ENCODE assay signal across 7 mouse cellular contexts in genomic region chr11:89381782-89382633, GRCm38 (mm10).
A peak's percentile ranks its signal among the peaks of the same experiment; 100 is the strongest.
DNase-seq lines count a peak whose midpoint lies in the region; ATAC-seq and TF ChIP-seq lines count a peak whose summit lies in the region.

No protein-coding gene starts in this region.

- no peaks in the 10 kb centered on the region for H3K27me3 ChIP-seq in stomach, embryonic 14.5 days (ENCODE audit: control insufficient read depth, insufficient read depth, low read length)
- no peaks in the 10 kb centered on the region for H3K27me3 ChIP-seq in stomach, postnatal 0 days (ENCODE audit: control insufficient read depth, insufficient read depth, low read length)
- no peaks in the 10 kb centered on the region for H3K27me3 ChIP-seq in hindbrain, embryonic 12.5 days
- no peaks in the 10 kb centered on the region for H3K27me3 ChIP-seq in midbrain, embryonic 12.5 days

- H3K4me2 ChIP-seq in stomach, embryonic 14.5 days (replicated peaks; ENCODE audit: low read depth, low read length), result no peak overlapping the region
- no peak overlapping the region for H3K4me2 ChIP-seq in stomach, postnatal 0 days (replicated peaks; ENCODE audit: low read depth)
- 0 out of 2 replicates have a peak overlapping the region, but pooled peaks have one; percentile 11 for H3K4me2 ChIP-seq in hindbrain, embryonic 12.5 days (replicated peaks)
- H3K4me2 ChIP-seq in midbrain, embryonic 12.5 days (replicated peaks), result no peak overlapping the region

- DNase-seq in stomach, postnatal 0 days (ENCODE audit: low spot score), result no peak
- DNase-seq in thymus, postnatal 25 days, result no peak
- no peak for DNase-seq in cerebellum, adult 11 months
- DNase-seq in lung, adult 18-20 months, result no peak

- TF ChIP-seq EP300 in stomach, postnatal 0 days (optimal IDR thresholded peaks at IDR 0.05), result no peak

- no peak overlapping the region for H3K9ac ChIP-seq in stomach, embryonic 14.5 days (replicated peaks; ENCODE audit: low read depth, low read length)
- H3K9ac ChIP-seq in stomach, postnatal 0 days (ENCODE audit: low read length), result no peak overlapping the region
- H3K9ac ChIP-seq in hindbrain, embryonic 12.5 days, result no peak overlapping the region
- H3K9ac ChIP-seq in midbrain, embryonic 12.5 days (replicated peaks), result no peak overlapping the region

- H3K4me1 ChIP-seq in stomach, embryonic 14.5 days (ENCODE audit: control insufficient read depth, insufficient read depth, low read length), result peaks cover 10% of the 10 kb centered on the region; the same call in 1 of the 2 replicates
- H3K4me1 ChIP-seq in stomach, postnatal 0 days (replicated peaks; ENCODE audit: control insufficient read depth, insufficient read depth), result no peaks in the 10 kb centered on the region
- H3K4me1 ChIP-seq in hindbrain, embryonic 12.5 days, result peaks cover 22% of the 10 kb centered on the region
- H3K4me1 ChIP-seq in midbrain, embryonic 12.5 days, result peaks cover 17% of the 10 kb centered on the region

- H3K27ac ChIP-seq in stomach, embryonic 14.5 days (ENCODE audit: low read length), result peak overlapping the region; percentile 15; the same call in 1 of the 2 replicates
- H3K27ac ChIP-seq in stomach, postnatal 0 days (replicated peaks), result no peak overlapping the region
- peak overlapping the region; percentile 80 for H3K27ac ChIP-seq in hindbrain, embryonic 12.5 days
- peak overlapping the region; percentile 84 for H3K27ac ChIP-seq in midbrain, embryonic 12.5 days (replicated peaks)

- 28% methylated on average over 8 of the region's 8 CpGs for WGBS in stomach, embryonic 14.5 days
- WGBS in stomach, postnatal 0 days, result 31% methylated on average over 8 of the region's 8 CpGs
- WGBS in hindbrain, embryonic 12.5 days, result 21% methylated on average over 8 of the region's 8 CpGs
- 13% methylated on average over 8 of the region's 8 CpGs for WGBS in midbrain, embryonic 12.5 days

- H3K4me3 ChIP-seq in stomach, embryonic 14.5 days (ENCODE audit: low read depth, low read length), result no peak overlapping the region
- H3K4me3 ChIP-seq in stomach, postnatal 0 days (ENCODE audit: low read depth, low read length), result no peak overlapping the region
- H3K4me3 ChIP-seq in hindbrain, embryonic 12.5 days, result no peak overlapping the region
- no peak overlapping the region for H3K4me3 ChIP-seq in midbrain, embryonic 12.5 days

- H3K9me3 ChIP-seq in stomach, embryonic 14.5 days (ENCODE audit: control insufficient read depth, low read depth, low read length), result no peaks in the 10 kb centered on the region
- no peaks in the 10 kb centered on the region for H3K9me3 ChIP-seq in stomach, postnatal 0 days (ENCODE audit: control insufficient read depth, low read length)
- no peaks in the 10 kb centered on the region for H3K9me3 ChIP-seq in hindbrain, embryonic 12.5 days (replicated peaks)
- H3K9me3 ChIP-seq in midbrain, embryonic 12.5 days, result no peaks in the 10 kb centered on the region

- peak; percentile 63 for ATAC-seq in stomach, embryonic 14.5 days (ENCODE audit: insufficient number of reproducible peaks, insufficient read depth, low FRiP score, low read depth)
- no peak for ATAC-seq in stomach, postnatal 0 days (ENCODE audit: low FRiP score, low TSS enrichment)
- ATAC-seq in hindbrain, embryonic 12.5 days (ENCODE audit: low FRiP score), result peak; percentile 94
- peak; percentile 92 for ATAC-seq in midbrain, embryonic 12.5 days (ENCODE audit: low FRiP score, low read depth)

- no peaks in the 10 kb centered on the region for H3K36me3 ChIP-seq in stomach, embryonic 14.5 days (ENCODE audit: control insufficient read depth, insufficient read depth, low read length)
- H3K36me3 ChIP-seq in stomach, postnatal 0 days (ENCODE audit: control insufficient read depth, insufficient read depth, low read length), result no peaks in the 10 kb centered on the region
- H3K36me3 ChIP-seq in hindbrain, embryonic 12.5 days, result no peaks in the 10 kb centered on the region
- no peaks in the 10 kb centered on the region for H3K36me3 ChIP-seq in midbrain, embryonic 12.5 days

- TF ChIP-seq CTCF in stomach, postnatal 0 days (IDR thresholded peaks at IDR 0.05; ENCODE audit: low read depth), result no peak
